Mouse (Mus musculus): Measurements from ENCODE around the gene Mprip. TPM values are rescaled to one million over a fixed set of nuclear protein-coding genes. Genes with fewer than 3 reads are reported as not detected.
A peak's percentile ranks its signal among the peaks of the same experiment; 100 is the strongest.

Mprip gene
- polyA plus RNA-seq, 2 experiments, result 87.1 to 122 TPM

GRCm38 (mm10) chr11:59780241-59780640 is 119.1 kb downstream of the Mprip start:
- Histone ChIP-seq H3K4me1 (ENCODE audit: control insufficient read depth, insufficient read depth, low read length) (no peaks in the 10 kb centered on the region), H3K27ac (replicated peaks; ENCODE audit: low read depth, low read length) (no peak overlapping the region), H3K4me3 (replicated peaks; ENCODE audit: low read length) (no peak overlapping the region), H3K9me3 (ENCODE audit: control insufficient read depth, low read length) (no peaks in the 10 kb centered on the region), H3K9ac (ENCODE audit: low read depth, low read length, severe bottlenecking) (no peak overlapping the region), H3K4me2 (replicated peaks; ENCODE audit: low read depth, low read length, severe bottlenecking) (no peak overlapping the region), H3K36me3 (ENCODE audit: control insufficient read depth, insufficient read depth, low read length) (peaks cover 27% of the 10 kb centered on the region), H3K27me3 (ENCODE audit: control insufficient read depth, insufficient read depth, low read length) (no peaks in the 10 kb centered on the region)
- DNase-seq (ENCODE audit: low spot score) (no peak), ATAC-seq (ENCODE audit: low FRiP score, low read depth) (no peak)
- WGBS, result 79% methylated on average over 4 of the region's 4 CpGs
- TF ChIP-seq POLR2A (IDR thresholded peaks at IDR 0.05; ENCODE audit: borderline replicate concordance, extremely low read depth, insufficient read depth, insufficient read length), result no peak

GRCm38 (mm10) chr11:59782091-59782590 is 121.0 kb downstream of the Mprip start:
- no peak overlapping the region for H3K4me3 ChIP-seq (replicated peaks; ENCODE audit: low read length)
- TF ChIP-seq POLR2A (IDR thresholded peaks at IDR 0.05; ENCODE audit: borderline replicate concordance, extremely low read depth, insufficient read depth, insufficient read length), result no peak
- DNase-seq (ENCODE audit: low spot score), result no peak
- 80% methylated on average over 7 of the region's 7 CpGs for WGBS
- ATAC-seq (ENCODE audit: low FRiP score, low read depth), result no peak
- no peaks in the 10 kb centered on the region for H3K9me3 ChIP-seq (ENCODE audit: control insufficient read depth, low read length)
- H3K9ac ChIP-seq (ENCODE audit: low read depth, low read length, severe bottlenecking), result no peak overlapping the region
- H3K36me3 ChIP-seq (ENCODE audit: control insufficient read depth, insufficient read depth, low read length), result peaks cover 8% of the 10 kb centered on the region
- H3K27ac ChIP-seq (replicated peaks; ENCODE audit: low read depth, low read length), result no peak overlapping the region
- H3K4me1 ChIP-seq (ENCODE audit: control insufficient read depth, insufficient read depth, low read length), result peaks cover 3% of the 10 kb centered on the region; the same call in 1 of the 2 replicates
- no peak overlapping the region for H3K4me2 ChIP-seq (replicated peaks; ENCODE audit: low read depth, low read length, severe bottlenecking)
- H3K27me3 ChIP-seq (ENCODE audit: control insufficient read depth, insufficient read depth, low read length), result no peaks in the 10 kb centered on the region

DNA sequence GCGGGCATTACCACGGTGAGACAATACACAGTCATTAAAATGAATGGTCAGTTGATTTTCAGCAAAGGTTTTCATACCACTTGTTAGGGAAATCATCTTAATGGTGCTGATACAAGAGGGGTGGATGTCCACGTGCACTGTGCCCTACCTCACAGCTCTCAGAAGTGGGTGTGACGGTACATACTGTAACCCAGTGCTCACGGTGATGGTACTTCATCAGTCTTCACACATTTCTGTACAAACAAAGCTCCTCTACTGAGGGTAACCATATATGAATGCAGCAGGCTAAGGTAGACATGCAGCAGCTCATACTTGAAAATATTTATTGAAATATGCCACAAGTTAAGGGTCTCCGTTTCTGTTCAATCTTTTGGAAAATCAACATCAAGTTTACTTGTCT is 122.5 kb downstream of the Mprip start:
- Histone ChIP-seq H3K36me3 (ENCODE audit: control insufficient read depth, insufficient read depth, low read length) (no peaks in the 10 kb centered on the region), H3K4me3 (replicated peaks; ENCODE audit: low read length) (no peak overlapping the region), H3K9ac (ENCODE audit: low read depth, low read length, severe bottlenecking) (no peak overlapping the region), H3K27ac (replicated peaks; ENCODE audit: low read depth, low read length) (no peak overlapping the region), H3K9me3 (ENCODE audit: control insufficient read depth, low read length) (no peaks in the 10 kb centered on the region), H3K4me2 (replicated peaks; ENCODE audit: low read depth, low read length, severe bottlenecking) (no peak overlapping the region), H3K27me3 (ENCODE audit: control insufficient read depth, insufficient read depth, low read length) (no peaks in the 10 kb centered on the region), H3K4me1 (ENCODE audit: control insufficient read depth, insufficient read depth, low read length) (peaks cover 3% of the 10 kb centered on the region; the same call in 1 of the 2 replicates)
- ATAC-seq (ENCODE audit: low FRiP score, low read depth) (no peak), DNase-seq (ENCODE audit: low spot score) (no peak)
- no peak for TF ChIP-seq POLR2A (IDR thresholded peaks at IDR 0.05; ENCODE audit: borderline replicate concordance, extremely low read depth, insufficient read depth, insufficient read length)
- WGBS, result 88% methylated on average over 6 of the region's 6 CpGs

GRCm38 (mm10) chr11:59786444-59787198 is 125.5 kb downstream of the Mprip start:
- H3K27me3 ChIP-seq (ENCODE audit: control insufficient read depth, insufficient read depth, low read length), result no peaks in the 10 kb centered on the region
- H3K9me3 ChIP-seq (ENCODE audit: control insufficient read depth, low read length), result no peaks in the 10 kb centered on the region
- no peak for ATAC-seq (ENCODE audit: low FRiP score, low read depth)
- peaks cover 9% of the 10 kb centered on the region for H3K36me3 ChIP-seq (ENCODE audit: control insufficient read depth, insufficient read depth, low read length)
- no peak for DNase-seq (ENCODE audit: low spot score)
- TF ChIP-seq POLR2A (IDR thresholded peaks at IDR 0.05; ENCODE audit: borderline replicate concordance, extremely low read depth, insufficient read depth, insufficient read length), result no peak
- no peak overlapping the region for H3K27ac ChIP-seq (replicated peaks; ENCODE audit: low read depth, low read length)
- H3K4me3 ChIP-seq (replicated peaks; ENCODE audit: low read length), result peak overlapping the region; percentile 49
- 54% methylated on average over 15 of the region's 15 CpGs for WGBS
- peaks cover 3% of the 10 kb centered on the region; the same call in 1 of the 2 replicates for H3K4me1 ChIP-seq (ENCODE audit: control insufficient read depth, insufficient read depth, low read length)
- peak overlapping the region; percentile 62; the same call in 1 of the 2 replicates for H3K9ac ChIP-seq (ENCODE audit: low read depth, low read length, severe bottlenecking)
- H3K4me2 ChIP-seq (replicated peaks; ENCODE audit: low read depth, low read length, severe bottlenecking), result peak overlapping the region; percentile 96

GRCm38 (mm10) chr11:59787199-59787781 is 126.2 kb downstream of the Mprip start, which contains the start of gene Pld6:
TSS of gene Pld6 (minus strand) at chr11:59787645.
- Histone ChIP-seq H3K9ac (ENCODE audit: low read depth, low read length, severe bottlenecking) (peak within 1 kb of the TSS; percentile 62), H3K4me3 (replicated peaks; ENCODE audit: low read length) (peak within 1 kb of the TSS; percentile 49), H3K27me3 (ENCODE audit: control insufficient read depth, insufficient read depth, low read length) (no peaks in the 10 kb centered on the region), H3K27ac (replicated peaks; ENCODE audit: low read depth, low read length) (no peak within 1 kb of the TSS), H3K9me3 (ENCODE audit: control insufficient read depth, low read length) (no peaks in the 10 kb centered on the region), H3K4me2 (replicated peaks; ENCODE audit: low read depth, low read length, severe bottlenecking) (peak within 1 kb of the TSS; percentile 96), H3K36me3 (ENCODE audit: control insufficient read depth, insufficient read depth, low read length) (peaks cover 15% of the 10 kb centered on the region), H3K4me1 (ENCODE audit: control insufficient read depth, insufficient read depth, low read length) (peaks cover 3% of the 10 kb centered on the region; the same call in 1 of the 2 replicates)
- ATAC-seq (ENCODE audit: low FRiP score, low read depth), result peak; percentile 80
- DNase-seq (ENCODE audit: low spot score), result peak; percentile 47
- 1% methylated on average over 49 of the region's 51 CpGs for WGBS
- no peak for TF ChIP-seq POLR2A (IDR thresholded peaks at IDR 0.05; ENCODE audit: borderline replicate concordance, extremely low read depth, insufficient read depth, insufficient read length)
